Mouse (Mus musculus): ENCODE measurements at regions not wholly inside any gene's neighbourhood (a gene's known extent, or its start where the extent isn't known, plus 50 kb on each side); places are given as distances from the start of the nearest gene placed in this dataset.

- TF ChIP-seq CTCF (IDR thresholded peaks at IDR 0.05; ENCODE audit: low read depth, low read length) (no peak), POLR2AphosphoS5 (IDR thresholded peaks at IDR 0.05; ENCODE audit: insufficient replicate concordance, low read depth, low read length) (no peak), TAL1 (conservative IDR thresholded peaks at IDR 0.05; ENCODE audit: low read depth, low read length) (no peak)
Observed at GRCm38 (mm10) chr2:30708762-30709385, 94.6 kb downstream of the 1700001O22Rik start.
